Mouse (Mus musculus): Measurements from ENCODE around the gene Synpo2l. TPM values are rescaled to one million over a fixed set of nuclear protein-coding genes. Genes with fewer than 3 reads are reported as not detected.

Synpo2l gene
- polyA plus RNA-seq, 1 experiment from 2014 or later, result 11.7 TPM

DNA sequence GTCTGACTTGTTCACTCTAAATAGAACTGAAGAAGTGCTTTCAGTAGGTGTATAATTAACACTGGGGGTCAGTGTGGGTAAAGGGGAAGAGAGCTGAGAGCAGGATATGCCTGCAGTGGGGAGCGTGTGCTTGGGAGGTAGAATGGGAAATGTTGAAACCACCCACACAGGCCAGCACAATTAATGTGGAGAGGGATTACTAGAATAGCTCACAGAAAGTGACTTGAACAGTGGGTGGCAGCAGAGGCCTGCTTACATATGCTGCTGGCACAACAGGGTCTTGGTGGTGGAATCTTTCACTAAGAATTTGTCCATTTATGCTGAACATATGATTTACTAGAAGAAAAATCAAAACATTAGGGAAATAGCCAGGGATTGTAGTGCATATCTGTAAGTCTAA, 28.8 kb upstream of the Synpo2l start:
- Histone ChIP-seq H3K27ac (no peak overlapping the region), H3K4me1 (replicated peaks) (peaks cover 51% of the 10 kb centered on the region), H3K4me2 (peak overlapping the region; percentile 81), H3K9ac (replicated peaks) (no peak overlapping the region), H3K9me3 (no peaks in the 10 kb centered on the region), H3K36me3 (peaks cover 52% of the 10 kb centered on the region), H3K27me3 (no peaks in the 10 kb centered on the region), H3K4me3 (replicated peaks) (peak overlapping the region; percentile 79)
- 26% methylated on average over 1 of the region's 1 CpGs for WGBS
- ATAC-seq (ENCODE audit: insufficient number of reproducible peaks, insufficient read depth, low FRiP score, low TSS enrichment, low read depth), result no peak

DNA sequence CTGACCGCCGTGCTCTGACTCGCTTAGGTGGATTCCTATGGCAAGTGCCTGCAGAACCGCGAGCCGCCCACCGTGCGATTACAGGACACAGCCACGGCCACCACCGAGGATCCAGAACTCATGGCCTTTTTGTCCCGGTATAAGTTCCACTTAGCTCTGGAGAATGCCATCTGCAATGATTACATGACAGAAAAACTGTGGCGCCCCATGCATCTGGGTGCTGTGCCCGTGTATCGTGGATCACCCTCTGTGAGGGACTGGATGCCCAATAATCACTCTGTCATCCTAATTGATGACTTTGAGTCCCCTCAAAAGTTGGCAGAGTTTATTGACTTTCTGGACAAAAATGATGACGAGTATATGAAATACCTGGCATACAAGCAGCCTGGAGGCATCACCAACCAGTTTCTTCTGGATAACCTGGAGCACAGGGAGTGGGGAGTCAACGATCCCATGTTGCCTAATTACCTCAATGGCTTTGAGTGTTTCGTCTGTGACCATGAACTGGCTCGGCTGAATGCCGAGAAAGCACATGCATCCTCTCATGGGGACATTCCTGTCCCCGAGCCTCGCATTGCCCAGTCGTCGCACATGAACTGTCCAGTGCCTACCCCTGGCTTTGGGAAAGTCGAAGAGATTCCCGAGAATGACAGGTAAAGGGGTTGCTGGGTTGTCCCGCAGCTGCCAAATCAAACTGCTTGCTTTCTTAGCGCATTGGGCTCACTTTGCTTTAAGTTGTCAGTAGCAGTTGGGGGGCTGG, 27.8 kb upstream of the Synpo2l start:
- Histone ChIP-seq H3K27ac (peak overlapping the region; percentile 95), H3K4me3 (replicated peaks) (peak overlapping the region; percentile 79), H3K4me2 (peak overlapping the region; percentile 81), H3K4me1 (replicated peaks) (peaks cover 41% of the 10 kb centered on the region), H3K27me3 (no peaks in the 10 kb centered on the region), H3K36me3 (peaks cover 62% of the 10 kb centered on the region), H3K9ac (replicated peaks) (peak overlapping the region; percentile 87), H3K9me3 (no peaks in the 10 kb centered on the region)
- no peak for ATAC-seq (ENCODE audit: insufficient number of reproducible peaks, insufficient read depth, low FRiP score, low TSS enrichment, low read depth)
- 17% methylated on average over 24 of the region's 27 CpGs for WGBS

DNA sequence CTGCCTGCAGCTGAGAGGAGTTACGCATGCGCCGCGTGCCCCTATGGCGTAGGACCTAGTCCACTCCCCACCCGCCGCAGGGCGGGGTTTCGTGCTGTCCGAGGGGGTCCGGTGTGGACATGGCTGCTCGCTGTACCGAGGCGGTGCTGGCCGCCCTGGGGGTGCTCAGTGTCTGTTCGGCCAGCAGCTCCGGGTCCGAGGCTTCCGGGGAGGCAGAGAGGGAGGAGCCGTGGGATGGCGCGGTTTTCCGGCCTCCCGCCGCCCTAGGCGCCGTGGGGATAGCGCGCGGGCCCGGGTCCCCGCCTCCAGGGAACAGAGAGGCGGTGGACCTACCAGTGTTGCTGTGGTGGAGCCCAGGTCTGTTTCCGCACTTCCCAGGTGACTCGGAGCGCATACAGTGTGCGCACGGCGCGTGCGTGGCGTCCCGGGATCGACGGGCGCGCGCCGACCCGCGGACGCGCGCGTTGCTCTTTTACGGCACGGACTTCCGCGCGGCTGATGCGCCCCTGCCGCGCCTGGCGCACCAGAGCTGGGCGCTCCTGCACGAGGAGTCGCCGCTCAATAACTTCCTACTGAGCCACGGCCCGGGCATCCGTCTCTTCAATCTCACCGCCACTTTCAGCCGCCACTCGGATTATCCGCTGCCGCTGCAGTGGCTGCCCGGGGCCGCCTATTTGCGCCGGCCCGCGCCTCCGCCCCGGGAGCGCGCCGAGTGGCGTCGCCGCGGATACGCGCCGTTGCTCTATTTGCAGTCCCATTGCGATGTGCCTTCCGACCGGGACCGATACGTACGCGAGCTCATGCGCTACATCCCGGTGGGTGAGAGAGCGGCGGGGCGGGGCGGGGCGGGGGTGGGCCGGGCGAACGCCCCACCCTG, 27.0 kb upstream of the Synpo2l start, which contains the start of gene Fut11:
Gene Fut11 (plus strand): TSS at position 85 of the 877 bp plus-strand sequence.
- peaks cover 35% of the 10 kb centered on the region for H3K4me1 ChIP-seq (replicated peaks)
- H3K27me3 ChIP-seq, result no peaks in the 10 kb centered on the region
- peak within 1 kb of the TSS; percentile 81 for H3K4me2 ChIP-seq
- H3K36me3 ChIP-seq, result peaks cover 66% of the 10 kb centered on the region
- peak; percentile 93 for ATAC-seq (ENCODE audit: insufficient number of reproducible peaks, insufficient read depth, low FRiP score, low TSS enrichment, low read depth)
- H3K4me3 ChIP-seq (replicated peaks), result peak within 1 kb of the TSS; percentile 79
- under 1% methylated on average over 106 of the region's 111 CpGs for WGBS
- peak within 1 kb of the TSS; percentile 87 for H3K9ac ChIP-seq (replicated peaks)
- no peaks in the 10 kb centered on the region for H3K9me3 ChIP-seq
- H3K27ac ChIP-seq, result peak within 1 kb of the TSS; percentile 95

DNA sequence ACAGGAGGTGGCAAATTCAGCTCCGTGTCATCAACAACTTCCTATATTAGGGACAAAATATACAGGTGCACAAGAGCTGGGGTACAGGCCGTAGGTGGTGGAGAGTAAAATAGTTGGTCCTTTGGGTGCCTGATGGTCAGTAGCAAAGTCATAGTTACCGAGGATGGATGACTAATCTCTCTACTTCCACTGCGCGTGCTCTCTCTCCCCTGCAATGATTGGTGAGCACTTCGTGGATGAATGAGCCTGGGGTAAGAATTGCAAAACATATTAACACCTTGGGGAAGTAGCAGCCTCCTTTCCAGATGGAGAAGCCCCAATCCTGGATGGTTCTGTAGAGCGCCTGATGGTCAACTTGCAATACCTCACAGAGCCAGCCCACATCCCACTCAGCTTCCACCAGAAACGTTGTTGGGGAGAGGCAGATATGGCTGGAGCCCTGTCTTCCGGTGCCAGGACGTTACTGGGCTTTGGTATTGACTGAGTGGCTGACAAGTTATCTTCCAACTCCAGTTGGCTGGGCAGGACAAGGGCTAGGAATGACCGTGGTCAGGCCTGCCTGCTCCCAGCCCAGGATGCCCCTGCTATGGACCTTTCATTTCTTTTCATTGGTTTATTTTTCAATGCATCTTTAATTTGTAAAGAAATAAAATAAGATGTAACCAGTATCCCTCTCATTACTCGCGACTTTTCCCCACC, 26.2 kb upstream of the Synpo2l start:
- WGBS, result 48% methylated on average over 13 of the region's 13 CpGs
- Histone ChIP-seq H3K4me1 (replicated peaks) (peaks cover 35% of the 10 kb centered on the region), H3K27ac (peak overlapping the region; percentile 95), H3K9ac (replicated peaks) (peak overlapping the region; percentile 87), H3K9me3 (no peaks in the 10 kb centered on the region), H3K4me2 (peak overlapping the region; percentile 81), H3K27me3 (no peaks in the 10 kb centered on the region), H3K36me3 (peaks cover 69% of the 10 kb centered on the region), H3K4me3 (replicated peaks) (peak overlapping the region; percentile 79)
- peak; percentile 50; the same call in 1 of the 2 replicates for ATAC-seq (ENCODE audit: insufficient number of reproducible peaks, insufficient read depth, low FRiP score, low TSS enrichment, low read depth)

DNA sequence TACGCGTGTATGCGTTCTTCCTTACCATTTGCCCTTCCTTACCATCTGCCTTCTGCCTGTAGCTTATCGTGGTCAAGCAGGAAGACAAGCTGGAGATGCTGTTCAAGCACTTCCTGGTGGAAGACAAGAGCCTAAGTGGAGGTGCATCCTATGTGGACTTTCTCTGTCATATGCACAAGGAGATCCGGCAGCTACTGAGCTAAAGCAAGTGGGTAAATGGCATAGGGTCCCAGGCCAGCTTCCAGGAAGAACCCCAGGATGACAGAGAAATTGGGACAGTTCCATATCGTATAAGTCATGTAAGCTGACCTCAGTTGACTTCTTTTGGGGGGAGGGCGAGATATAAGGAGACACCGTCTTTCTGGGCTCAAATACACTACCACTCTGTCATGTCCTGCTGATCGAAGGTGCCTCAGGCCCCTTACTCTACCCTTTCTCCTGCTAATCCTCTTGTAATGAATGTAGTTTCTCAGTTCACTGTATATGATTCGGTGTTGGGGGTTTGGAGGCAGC, 25.5 kb upstream of the Synpo2l start:
- Histone ChIP-seq H3K4me3 (replicated peaks) (0 out of 2 replicates have a peak overlapping the region, but pooled peaks have one; percentile 79), H3K9me3 (no peaks in the 10 kb centered on the region), H3K4me1 (replicated peaks) (peaks cover 35% of the 10 kb centered on the region), H3K9ac (replicated peaks) (no peak overlapping the region), H3K36me3 (peaks cover 69% of the 10 kb centered on the region), H3K4me2 (no peak overlapping the region), H3K27me3 (no peaks in the 10 kb centered on the region), H3K27ac (no peak overlapping the region)
- ATAC-seq (ENCODE audit: insufficient number of reproducible peaks, insufficient read depth, low FRiP score, low TSS enrichment, low read depth), result no peak
- WGBS, result 89% methylated on average over 10 of the region's 10 CpGs

DNA sequence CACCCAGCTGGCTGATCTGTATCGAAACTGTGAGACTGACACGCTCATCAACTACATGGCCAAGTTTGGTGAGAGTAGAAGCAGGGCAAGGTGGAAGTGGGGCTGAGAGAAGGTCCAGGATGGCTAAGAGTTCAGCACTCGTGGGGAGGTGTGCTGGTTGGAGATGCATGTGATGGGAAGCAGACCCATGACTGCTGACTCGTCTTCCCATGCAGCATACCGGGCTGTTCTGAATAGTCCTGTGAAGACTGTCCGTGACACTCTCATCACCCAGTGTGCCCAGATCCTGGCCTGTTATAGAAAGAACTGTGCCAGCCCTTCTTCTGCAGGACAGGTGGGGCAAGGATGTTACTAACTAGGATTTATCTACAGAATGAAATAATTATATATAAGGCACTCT, 23.6 kb upstream of the Synpo2l start:
- no peak for ATAC-seq (ENCODE audit: insufficient number of reproducible peaks, insufficient read depth, low FRiP score, low TSS enrichment, low read depth)
- 89% methylated on average over 6 of the region's 6 CpGs for WGBS
- H3K36me3 ChIP-seq, result peaks cover 78% of the 10 kb centered on the region

DNA sequence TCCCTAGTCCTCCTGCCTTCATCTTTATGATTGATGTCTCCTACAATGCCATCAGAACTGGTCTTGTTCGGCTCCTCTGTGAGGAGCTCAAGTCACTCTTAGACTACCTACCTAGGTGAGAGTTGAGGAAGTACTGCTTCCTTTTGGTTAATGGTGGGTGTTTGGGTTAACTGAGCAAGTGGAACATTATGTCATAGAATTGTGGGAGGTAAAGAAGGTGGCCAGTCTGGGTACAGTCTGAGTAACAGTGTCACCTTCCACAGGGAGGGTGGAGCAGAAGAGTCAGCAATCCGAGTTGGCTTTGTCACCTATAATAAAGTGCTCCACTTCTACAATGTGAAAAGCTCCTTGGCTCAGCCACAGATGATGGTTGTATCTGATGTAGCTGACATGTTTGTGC, 20.9 kb upstream of the Synpo2l start:
- no peak for ATAC-seq (ENCODE audit: insufficient number of reproducible peaks, insufficient read depth, low FRiP score, low TSS enrichment, low read depth)
- no peak overlapping the region for H3K4me2 ChIP-seq
- no peaks in the 10 kb centered on the region for H3K9me3 ChIP-seq
- no peak overlapping the region for H3K9ac ChIP-seq (replicated peaks)
- H3K27ac ChIP-seq, result no peak overlapping the region
- no peak overlapping the region for H3K4me3 ChIP-seq (replicated peaks)
- H3K4me1 ChIP-seq (replicated peaks), result peaks cover 1% of the 10 kb centered on the region; the same call in 1 of the 2 replicates
- no peaks in the 10 kb centered on the region for H3K27me3 ChIP-seq
- H3K36me3 ChIP-seq, result peaks cover 100% of the 10 kb centered on the region
- WGBS, result 90% methylated on average over 2 of the region's 2 CpGs

More for the DNA sequence above, 23.6 kb upstream of the Synpo2l start:
- Histone ChIP-seq H3K27ac (no peak overlapping the region), H3K27me3 (no peaks in the 10 kb centered on the region), H3K4me2 (no peak overlapping the region), H3K9ac (replicated peaks) (no peak overlapping the region), H3K9me3 (no peaks in the 10 kb centered on the region), H3K4me1 (replicated peaks) (peaks cover 19% of the 10 kb centered on the region), H3K4me3 (replicated peaks) (no peak overlapping the region)

DNA sequence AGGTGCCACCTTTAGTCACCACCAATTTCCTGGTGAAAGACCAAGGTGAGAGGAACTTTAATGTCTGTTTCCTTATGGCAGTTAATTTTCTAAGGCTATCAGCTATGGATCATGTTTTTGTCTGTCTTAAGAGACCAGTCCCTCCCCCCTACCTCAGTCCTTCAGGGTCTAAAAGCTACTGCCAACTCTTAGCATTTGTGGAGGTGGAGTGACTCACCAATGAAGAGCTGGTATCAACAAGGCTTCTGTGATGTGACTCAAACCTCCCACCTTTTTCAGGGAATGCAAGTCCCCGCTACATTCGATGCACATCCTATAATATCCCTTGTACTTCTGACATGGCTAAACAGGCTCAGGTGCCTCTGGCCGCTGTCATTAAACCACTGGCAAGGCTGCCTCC, 18.4 kb upstream of the Synpo2l start:
- ATAC-seq (ENCODE audit: insufficient number of reproducible peaks, insufficient read depth, low FRiP score, low TSS enrichment, low read depth), result no peak
- Histone ChIP-seq H3K27ac (no peak overlapping the region), H3K4me1 (replicated peaks) (no peaks in the 10 kb centered on the region), H3K4me3 (replicated peaks) (no peak overlapping the region), H3K4me2 (no peak overlapping the region), H3K36me3 (peaks cover 100% of the 10 kb centered on the region), H3K27me3 (no peaks in the 10 kb centered on the region), H3K9ac (replicated peaks) (no peak overlapping the region), H3K9me3 (no peaks in the 10 kb centered on the region)
- WGBS, result 92% methylated on average over 3 of the region's 3 CpGs

DNA sequence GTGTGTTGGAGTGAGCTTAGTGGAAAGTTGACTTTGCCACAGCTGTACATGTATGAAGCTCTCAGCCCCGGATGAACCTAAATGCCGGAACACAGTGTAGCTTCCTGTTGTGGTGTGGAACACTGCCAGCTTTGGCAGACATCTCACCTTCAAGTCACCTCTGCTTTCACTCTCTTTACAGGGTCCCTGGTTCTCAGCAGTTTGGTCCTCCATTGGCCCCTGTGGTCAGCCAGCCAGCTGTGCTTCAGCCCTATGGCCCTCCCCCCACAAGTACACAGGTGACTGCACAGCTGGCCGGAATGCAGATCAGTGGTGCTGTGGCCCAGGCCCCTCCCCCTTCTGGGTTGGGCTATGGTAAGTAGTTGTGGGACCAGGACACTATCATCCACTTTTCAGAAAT, 14.3 kb upstream of the Synpo2l start:
- no peak for ATAC-seq (ENCODE audit: insufficient number of reproducible peaks, insufficient read depth, low FRiP score, low TSS enrichment, low read depth)
- WGBS, result 61% methylated on average over 3 of the region's 3 CpGs
- H3K36me3 ChIP-seq, result peaks cover 99% of the 10 kb centered on the region
- H3K27me3 ChIP-seq, result no peaks in the 10 kb centered on the region
- H3K9ac ChIP-seq (replicated peaks), result no peak overlapping the region
- no peak overlapping the region for H3K4me2 ChIP-seq
- no peak overlapping the region for H3K27ac ChIP-seq
- H3K4me1 ChIP-seq (replicated peaks), result no peaks in the 10 kb centered on the region
- H3K4me3 ChIP-seq (replicated peaks), result no peak overlapping the region
- H3K9me3 ChIP-seq, result no peaks in the 10 kb centered on the region

DNA sequence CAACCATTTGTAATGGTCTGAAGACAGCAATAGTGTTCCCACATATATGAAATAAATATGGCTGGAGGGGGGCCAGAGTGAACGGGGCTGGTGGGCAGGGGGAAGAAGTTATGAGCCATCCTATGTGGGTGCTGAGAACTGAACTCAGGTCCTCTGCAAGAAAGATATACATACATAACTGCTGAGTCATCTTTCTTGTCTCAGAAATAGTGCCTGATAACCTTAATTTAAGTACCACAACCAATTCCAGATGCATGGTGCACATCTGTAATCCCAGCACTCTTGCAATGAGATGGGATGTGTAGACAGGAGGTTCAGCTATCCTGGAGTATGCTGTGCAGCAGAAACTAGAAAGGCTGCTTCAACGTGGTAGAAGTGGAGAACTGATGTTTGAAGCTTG, 13.6 kb upstream of the Synpo2l start:
- ATAC-seq (ENCODE audit: insufficient number of reproducible peaks, insufficient read depth, low FRiP score, low TSS enrichment, low read depth), result no peak
- Histone ChIP-seq H3K4me1 (replicated peaks) (no peaks in the 10 kb centered on the region), H3K36me3 (peaks cover 99% of the 10 kb centered on the region)

More for the DNA sequence above, 13.6 kb upstream of the Synpo2l start:
- Histone ChIP-seq H3K4me2 (no peak overlapping the region), H3K9ac (replicated peaks) (no peak overlapping the region), H3K27me3 (no peaks in the 10 kb centered on the region), H3K4me3 (replicated peaks) (no peak overlapping the region), H3K9me3 (no peaks in the 10 kb centered on the region), H3K27ac (no peak overlapping the region)
- WGBS, result 93% methylated on average over 2 of the region's 2 CpGs

Measured in limb, embryonic 12.5 days (tissue).